Mouse (Mus musculus): ENCODE results near the gene Lrp5. TPM values are rescaled to one million over a fixed set of nuclear protein-coding genes. Genes with fewer than 3 reads are reported as not detected.

Gene Lrp5
- polyA plus RNA-seq, 1 experiment: 0.04 TPM

DNA sequence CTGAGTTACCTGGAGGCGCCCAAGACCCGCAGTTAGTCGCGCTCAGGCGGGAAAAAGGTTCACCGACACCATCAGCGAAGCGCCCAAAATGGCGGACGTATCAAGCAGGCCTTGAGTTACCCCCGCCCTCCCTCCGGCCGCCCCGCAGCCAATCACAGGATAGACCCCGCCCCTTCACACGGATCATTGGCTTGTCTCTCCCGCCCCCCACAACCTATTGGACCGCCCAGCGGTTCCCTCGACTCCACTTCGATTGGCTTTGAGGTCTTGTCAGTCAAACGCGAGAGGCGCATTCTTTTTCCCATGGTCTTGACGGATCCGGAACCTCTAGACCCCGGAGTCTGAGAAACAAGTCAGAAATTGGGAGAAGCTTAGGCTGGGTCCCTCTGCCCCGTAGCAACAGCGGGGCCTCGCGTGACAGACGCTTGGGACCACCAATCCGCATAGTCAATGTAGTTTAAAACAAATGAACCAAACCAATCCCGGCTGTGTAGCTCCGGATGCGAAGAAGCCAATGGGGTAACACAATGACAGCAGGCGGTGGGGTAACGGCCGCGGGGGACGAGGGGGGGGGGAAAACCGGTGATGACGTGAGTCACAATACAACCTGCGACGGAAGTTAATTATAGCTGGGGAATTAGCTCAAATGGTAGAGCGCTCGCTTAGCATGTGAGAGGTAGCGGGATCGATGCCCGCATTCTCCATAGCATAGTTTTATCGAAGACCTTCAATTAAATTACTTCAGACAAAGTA, 110.6 kb downstream of the Lrp5 start, which contains the start of gene Ppp6r3:
Ppp6r3 (minus strand) TSS at position 118 of the 753 bp plus-strand sequence.
- no peak for TF ChIP-seq GATA1 (IDR thresholded peaks at IDR 0.05; ENCODE audit: low read length)

DNA sequence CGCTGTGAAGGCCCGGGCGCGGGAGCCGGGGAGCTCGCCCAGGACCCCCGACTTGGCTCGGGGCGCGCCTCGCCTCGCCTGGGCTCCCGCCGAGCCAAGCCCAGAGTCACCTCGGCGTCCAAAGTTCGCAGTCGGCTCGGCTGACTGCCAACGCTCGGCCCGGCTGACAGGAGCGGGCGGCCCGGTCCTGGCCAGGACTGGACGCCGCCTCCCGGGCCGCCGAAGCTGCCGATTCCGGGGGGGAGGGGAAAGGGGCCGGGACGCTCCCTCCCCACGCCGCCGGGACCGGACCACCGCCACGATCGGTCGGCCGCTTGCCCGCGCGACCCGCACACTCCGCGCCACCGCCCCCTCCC, 111.1 kb downstream of the Lrp5 start:
- no peak for TF ChIP-seq GATA1 (IDR thresholded peaks at IDR 0.05; ENCODE audit: low read length)

DNA sequence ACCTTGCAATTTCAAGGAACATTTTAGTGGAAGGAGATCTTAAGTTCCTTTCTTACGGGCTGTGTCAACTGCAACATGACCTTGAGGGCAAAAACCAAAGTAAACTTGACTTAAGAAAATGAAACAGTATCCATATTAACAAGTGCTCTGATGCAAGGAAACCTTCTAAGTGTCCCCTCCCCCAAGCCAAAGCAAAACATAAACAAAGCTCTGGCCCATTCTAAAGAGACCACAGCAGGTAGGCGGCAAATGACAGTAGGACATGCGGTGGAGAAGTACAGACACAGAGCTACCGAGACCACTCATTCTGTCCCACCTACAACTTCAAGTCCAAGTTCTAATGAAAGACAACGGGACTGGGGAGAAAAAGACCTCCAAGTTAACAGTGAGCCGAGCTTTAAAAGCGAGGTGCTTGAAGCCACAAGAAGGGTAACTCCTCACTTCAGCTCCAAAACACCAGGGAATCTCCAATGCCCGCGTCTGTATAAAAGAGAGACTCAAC, 111.7 kb downstream of the Lrp5 start:
- TF ChIP-seq GATA1 (IDR thresholded peaks at IDR 0.05; ENCODE audit: low read length): no peak

DNA sequence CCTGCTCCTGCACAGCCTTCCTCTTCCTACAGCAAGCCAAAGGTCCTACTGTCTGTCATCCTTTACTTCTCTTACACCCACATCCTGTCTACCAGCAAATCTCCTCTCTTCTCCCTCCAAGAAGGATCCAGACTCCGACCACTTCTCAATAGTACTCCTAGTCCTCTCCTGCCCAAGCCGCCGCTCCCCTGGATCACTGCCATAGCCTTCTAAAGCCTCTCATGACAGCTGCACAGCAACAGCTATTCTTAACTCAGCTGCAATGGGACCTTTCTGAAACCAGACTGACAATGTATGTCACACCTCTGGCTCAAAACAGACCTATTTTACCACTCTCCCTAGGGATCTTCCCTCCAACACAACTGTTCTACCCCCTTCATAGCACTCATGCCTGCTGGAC, 122.1 kb downstream of the Lrp5 start:
- TF ChIP-seq GATA1 (IDR thresholded peaks at IDR 0.05; ENCODE audit: low read length): no peak

DNA sequence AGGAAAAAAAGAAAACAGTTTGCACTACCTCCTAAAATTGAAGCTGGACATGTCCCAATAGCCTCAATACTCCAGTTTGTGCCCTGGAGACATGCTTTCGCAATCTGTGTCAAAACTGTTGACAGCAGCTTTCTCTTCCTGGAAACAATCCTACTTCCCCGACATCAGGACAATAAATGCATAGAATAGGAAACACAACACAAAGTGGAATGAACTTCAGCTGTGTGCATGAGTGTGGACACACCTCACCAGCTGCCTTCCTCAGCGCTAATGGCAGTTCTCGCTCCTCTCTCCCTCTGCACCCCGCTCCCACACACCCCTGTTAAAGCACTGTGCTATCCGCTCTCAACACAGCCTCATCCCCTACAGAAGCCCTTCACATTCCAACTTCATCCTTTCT, 123.6 kb downstream of the Lrp5 start:
- no peak for TF ChIP-seq GATA1 (IDR thresholded peaks at IDR 0.05; ENCODE audit: low read length)

DNA sequence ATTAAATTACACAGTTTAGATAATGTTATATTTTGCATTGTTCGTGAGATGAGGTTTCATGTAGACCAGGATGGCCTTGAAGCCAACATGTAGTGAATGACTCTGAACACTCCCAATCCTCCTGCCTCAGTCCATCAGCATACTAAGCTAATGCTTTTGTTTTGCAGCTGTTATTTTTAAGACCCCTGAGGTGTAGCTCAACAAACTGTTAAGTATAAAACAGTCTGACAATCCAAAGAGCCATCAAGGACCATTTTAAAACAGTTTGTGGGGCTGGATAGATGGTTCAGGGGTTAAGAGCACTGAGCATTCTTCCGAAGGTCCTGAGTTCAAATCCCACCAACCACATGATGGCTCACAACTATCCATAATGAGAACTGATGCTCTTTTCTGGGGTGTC, 124.1 kb downstream of the Lrp5 start:
- TF ChIP-seq GATA1 (IDR thresholded peaks at IDR 0.05; ENCODE audit: low read length): no peak

DNA sequence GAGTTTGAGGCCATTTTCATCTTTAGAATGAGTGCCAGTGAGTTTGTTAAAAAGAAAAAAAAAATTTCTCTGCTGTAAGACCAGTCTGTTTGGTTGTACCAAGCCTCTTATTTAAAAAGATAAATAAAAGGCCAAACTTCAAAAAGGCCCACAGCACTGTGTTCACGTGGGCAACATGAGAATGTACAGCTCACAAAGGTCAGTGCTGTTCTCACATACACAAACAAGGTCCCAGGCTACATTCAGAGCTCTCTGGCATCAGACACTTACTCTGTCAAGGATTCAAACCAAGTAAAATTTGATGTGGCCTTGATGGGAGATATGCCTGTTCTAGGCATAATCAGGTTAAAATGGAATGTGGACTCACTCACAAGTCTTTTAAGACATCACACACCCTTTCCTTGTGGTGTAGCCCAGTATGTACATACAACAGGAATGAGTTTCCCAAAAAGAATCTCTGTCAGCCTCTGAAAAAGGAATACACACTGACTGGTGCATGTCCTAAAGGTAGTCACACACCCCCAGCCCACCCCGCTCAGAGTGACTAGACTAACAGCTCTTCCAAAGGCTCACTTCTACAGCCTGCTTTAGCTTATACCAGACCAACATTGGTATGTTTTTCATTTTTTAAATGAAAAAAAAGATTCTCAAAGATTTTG, 130.1 kb downstream of the Lrp5 start:
- TF ChIP-seq GATA1 (IDR thresholded peaks at IDR 0.05; ENCODE audit: low read length): no peak

DNA sequence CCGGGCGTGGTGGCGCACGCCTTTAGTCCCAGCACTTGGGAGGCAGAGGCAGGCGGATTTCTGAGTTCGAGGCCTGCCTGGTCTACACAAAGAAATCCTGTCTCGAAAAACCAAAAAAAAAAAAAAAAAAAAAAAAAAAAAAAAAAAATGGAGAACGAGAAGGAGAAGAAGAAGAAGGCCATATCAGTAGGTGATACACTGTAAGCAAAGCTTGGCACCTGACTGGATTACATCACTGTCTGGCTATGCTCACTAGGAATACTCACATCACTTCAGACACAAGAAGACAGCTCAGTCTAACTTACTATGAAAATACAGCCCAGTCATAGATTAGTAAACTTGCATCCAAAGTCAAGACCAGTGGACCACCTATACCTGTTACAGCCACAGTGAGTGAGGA, 131.6 kb downstream of the Lrp5 start:
- TF ChIP-seq GATA1 (IDR thresholded peaks at IDR 0.05; ENCODE audit: low read length): no peak

DNA sequence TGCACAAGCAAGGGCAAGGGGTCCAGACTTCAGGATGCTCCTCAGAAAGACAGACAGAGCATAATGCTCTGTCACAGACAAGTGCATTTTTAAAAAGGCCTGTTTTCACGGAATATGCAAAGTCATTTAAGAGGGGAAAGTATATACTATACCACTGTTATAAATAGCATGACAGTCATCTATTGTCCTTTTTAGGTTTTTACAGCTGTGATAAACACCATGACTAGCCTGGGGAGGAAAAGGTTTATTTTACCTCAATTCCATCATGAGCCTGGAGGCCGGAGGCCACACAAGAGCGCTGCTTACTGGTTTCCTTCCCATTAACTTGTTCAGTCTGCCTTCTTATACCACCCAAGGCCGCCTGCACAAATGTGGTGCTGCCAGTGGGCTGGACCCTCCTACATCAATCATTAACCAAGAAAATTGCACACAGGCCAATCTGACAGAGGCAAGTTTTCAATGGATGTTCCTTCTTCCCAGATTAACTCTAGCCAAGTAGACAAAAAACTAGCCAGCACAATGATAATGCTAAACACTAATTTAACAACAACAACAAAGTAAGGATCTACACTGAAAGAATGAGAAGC, 134.7 kb downstream of the Lrp5 start:
- no peak for TF ChIP-seq GATA1 (IDR thresholded peaks at IDR 0.05; ENCODE audit: low read length)

DNA sequence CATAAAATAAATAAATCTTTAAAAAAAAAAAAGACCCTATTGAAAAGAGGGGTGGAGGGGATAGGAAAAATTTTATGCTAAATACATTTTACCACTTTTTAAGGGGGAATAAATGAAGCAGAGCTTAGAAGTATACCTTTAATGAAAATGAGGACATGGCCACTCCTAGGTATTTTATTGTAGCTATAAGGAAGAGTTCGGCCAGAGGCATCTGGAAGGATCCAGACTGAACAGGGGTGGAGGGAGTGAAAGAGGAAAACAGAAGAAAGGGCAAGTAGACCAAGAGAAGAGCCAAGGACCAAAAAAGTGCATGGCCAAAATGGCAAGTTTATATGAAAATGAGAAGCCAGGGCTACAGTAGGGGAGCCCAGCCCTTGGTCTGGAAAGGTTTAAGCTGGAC, 136.3 kb downstream of the Lrp5 start:
- no peak for TF ChIP-seq GATA1 (IDR thresholded peaks at IDR 0.05; ENCODE audit: low read length)

DNA sequence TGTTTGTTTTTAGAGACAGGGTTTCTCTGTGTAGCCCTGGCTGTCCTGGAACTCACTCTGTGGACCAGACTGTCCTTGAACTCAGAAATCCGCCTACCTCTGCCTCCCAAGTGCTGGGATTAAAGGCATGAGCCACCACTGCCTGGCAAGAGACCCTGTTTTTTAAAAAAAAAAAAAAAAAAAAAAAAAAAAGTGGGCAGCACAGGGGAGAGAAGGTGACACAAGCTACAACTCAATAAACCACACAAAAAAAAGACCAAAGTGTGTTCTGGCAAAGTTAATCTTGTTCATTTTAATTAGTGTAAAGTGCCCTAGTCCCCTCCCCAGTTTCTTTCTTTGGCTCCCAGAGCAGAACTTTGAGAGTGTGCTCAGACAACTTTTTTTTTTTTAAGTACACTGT, 137.1 kb downstream of the Lrp5 start:
- TF ChIP-seq GATA1 (IDR thresholded peaks at IDR 0.05; ENCODE audit: low read length): no peak

DNA sequence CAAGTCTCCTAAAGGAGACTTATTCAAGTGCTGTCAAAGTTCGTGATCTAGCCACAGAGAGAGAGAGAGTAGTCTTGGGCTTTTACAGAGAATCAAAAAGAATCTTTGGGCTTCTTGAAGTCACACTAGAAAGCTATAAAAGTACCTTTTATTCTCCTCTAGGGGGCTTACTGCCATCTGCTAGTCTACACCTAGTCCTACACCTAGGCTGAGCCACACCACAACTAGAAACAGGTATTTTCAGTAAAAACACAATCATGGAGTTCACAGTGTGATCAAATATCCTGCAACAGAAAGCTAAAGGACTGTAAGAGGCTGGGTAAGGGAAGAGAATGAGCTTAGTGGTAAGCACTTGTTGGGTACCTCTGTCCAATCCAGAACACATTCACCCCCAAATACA, 138.1 kb downstream of the Lrp5 start:
- TF ChIP-seq GATA1 (IDR thresholded peaks at IDR 0.05; ENCODE audit: low read length): no peak

DNA sequence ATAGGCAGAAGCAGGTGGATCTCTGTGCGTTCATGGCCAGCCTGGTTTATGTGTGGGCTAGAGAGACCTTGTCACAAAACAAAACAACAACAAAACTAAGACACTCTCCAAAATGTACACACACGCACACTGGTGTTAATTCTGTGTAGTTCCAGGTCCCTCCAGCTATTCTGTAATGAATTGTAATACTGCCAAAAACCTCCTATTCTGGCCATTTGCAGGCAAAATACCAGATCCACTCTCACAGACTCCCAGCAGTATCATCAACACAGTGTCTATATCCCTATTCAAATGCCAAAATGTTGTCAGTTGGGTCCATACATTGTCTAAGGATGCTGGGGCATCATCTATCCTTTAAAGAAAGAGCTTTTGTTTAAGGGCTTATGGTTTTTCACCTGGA, 141.4 kb downstream of the Lrp5 start:
- TF ChIP-seq GATA1 (IDR thresholded peaks at IDR 0.05; ENCODE audit: low read length): no peak

DNA sequence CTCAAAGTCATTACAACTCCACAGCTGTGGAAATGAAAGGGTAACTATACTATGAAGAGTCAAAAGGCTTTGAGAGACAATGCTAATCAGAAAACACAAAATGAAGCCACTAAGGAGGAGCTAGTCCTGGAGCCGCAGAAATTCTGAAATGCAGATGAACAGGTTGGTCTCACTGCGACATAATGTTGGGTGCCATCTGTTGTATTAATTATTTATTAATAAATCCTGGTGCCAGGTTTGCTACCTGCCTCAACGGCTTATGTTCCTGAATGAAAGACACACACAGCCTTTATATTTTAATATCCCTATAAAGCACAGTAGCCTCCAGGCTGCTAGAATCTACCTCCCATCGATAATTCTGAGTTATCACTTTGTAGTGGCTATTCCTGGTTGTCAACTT, 143.8 kb downstream of the Lrp5 start:
- no peak for TF ChIP-seq GATA1 (IDR thresholded peaks at IDR 0.05; ENCODE audit: low read length)

DNA sequence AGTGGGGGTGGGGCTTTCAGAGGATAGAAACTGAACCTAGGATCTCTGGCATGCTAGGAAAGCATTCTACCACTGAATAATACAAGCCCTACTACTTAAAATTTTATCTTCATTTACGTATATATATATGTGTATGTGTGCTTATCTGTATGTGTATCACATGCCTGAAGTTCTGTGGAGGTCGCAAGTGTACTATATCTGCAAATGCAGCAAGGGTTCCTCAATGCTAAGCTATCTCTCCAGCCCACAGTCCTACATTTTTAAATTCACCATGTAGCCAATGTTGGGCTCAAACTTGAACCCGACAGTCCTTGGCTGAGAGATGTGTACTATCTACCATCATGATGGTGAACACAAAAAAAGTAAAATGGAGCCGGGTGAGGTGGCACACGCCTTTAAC, 145.4 kb downstream of the Lrp5 start:
- no peak for TF ChIP-seq GATA1 (IDR thresholded peaks at IDR 0.05; ENCODE audit: low read length)

DNA sequence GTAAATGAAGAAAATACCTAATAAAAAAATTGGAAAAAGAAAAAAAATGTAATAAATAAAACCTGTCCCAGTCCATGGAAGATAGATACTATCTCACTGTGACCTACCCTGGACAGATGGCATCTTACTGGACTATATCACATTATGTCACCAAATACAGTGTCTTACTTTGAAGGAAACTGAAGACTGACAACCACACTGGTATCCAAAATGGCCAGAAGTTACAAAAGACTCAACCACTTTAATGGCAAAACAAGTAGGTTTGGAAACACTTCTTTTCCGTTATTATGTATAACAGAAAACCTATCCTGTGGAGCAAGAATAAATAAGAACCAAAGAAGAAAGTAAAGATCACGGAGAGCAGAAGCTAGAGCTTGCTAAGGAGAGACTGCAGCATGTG, 146.1 kb downstream of the Lrp5 start:
- no peak for TF ChIP-seq GATA1 (IDR thresholded peaks at IDR 0.05; ENCODE audit: low read length)

DNA sequence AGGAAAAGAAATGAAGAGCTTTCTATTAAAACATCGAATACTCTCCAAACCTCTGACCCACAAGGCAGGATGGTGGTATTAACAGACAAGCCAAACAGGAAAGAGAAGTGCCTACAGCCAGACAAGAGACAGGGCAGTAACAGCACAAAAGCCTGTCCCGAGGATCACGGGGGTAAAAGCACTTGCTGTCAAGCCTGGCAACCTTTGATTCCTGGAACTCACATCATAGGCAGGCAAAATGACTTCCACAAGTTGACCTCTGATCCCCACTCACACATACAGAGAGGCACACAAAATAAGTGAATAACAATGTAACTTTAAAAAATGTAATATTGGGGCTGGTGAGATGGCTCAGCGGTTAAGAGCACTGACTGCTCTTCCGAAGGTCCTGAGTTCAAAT, 146.9 kb downstream of the Lrp5 start:
- TF ChIP-seq GATA1 (IDR thresholded peaks at IDR 0.05; ENCODE audit: low read length): no peak

Measured in G1E-ER4 (cell line).